ENCODE assay signal across 8 mouse cellular contexts in the genomic region with DNA sequence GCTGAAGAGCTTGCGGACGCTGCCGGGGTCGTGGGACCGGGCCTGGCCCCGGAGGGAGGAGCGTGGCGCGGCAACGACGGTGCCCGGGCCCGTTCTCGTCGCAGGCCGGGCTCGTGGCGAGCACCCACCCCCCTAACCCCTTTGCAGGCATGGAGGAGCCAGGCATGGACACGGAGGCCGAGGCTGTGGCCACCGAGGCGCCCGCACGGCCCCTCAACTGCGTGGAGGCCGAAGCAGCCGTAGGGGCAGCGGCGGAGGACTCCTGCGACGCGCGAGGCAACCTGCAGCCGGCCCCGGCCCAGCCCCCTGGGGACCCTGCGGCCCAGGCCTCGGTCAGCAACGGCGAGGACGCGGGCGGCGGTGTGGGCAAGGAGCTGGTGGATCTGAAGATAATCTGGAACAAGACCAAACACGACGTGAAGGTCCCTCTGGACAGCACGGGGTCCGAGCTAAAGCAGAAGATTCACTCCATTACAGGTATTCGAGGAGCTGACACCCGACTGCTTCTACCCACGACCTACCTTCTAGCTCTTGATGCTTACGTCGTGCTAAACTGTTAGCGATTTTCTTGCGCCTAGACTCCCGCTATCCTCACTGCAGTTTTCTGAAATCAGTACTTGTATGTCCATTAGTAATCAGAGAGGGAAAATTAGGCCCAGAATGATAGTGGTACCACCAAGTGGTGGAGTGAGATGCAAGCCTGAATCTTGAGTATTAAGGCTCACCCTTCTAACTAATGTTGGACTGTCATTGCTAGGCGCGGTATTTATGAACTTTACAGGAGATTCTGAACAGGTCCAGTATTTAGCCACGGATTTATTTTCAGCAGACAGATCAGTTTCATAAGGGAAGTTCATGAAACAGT. TPM values are rescaled to one million over a fixed set of nuclear protein-coding genes. Genes with fewer than 3 reads are reported as not detected.
A peak's percentile ranks its signal among the peaks of the same experiment; 100 is the strongest.
DNase-seq lines count a peak whose midpoint lies in the region; ATAC-seq and TF ChIP-seq lines count a peak whose summit lies in the region.

No protein-coding gene starts in this region.

- no peaks in the 10 kb centered on the region for H3K27me3 ChIP-seq in erythroblast, embryonic 14.5 days (ENCODE audit: control insufficient read depth)
- no peaks in the 10 kb centered on the region for H3K27me3 ChIP-seq in thymus, adult 2 months (ENCODE audit: control insufficient read depth, insufficient read depth, low read length)
- no peaks in the 10 kb centered on the region for H3K27me3 ChIP-seq in forebrain, embryonic 14.5 days (replicated peaks; ENCODE audit: control insufficient read depth, insufficient read depth, low read length)
- no peaks in the 10 kb centered on the region for H3K27me3 ChIP-seq in kidney, postnatal 0 days (ENCODE audit: insufficient read depth, low read length)
- no peaks in the 10 kb centered on the region for H3K27me3 ChIP-seq in midbrain, embryonic 15.5 days (replicated peaks)

- peak overlapping the region; percentile 94 for H3K4me3 ChIP-seq in erythroblast, embryonic 14.5 days (replicated peaks)
- H3K4me3 ChIP-seq in thymus, adult 2 months (ENCODE audit: control insufficient read depth, insufficient read depth, low read length) = peak overlapping the region; percentile 66
- H3K4me3 ChIP-seq in forebrain, embryonic 14.5 days (ENCODE audit: low read depth, low read length) = peak overlapping the region; percentile 100
- peak overlapping the region; percentile 97 for H3K4me3 ChIP-seq in kidney, postnatal 0 days (replicated peaks; ENCODE audit: low read depth, low read length)
- H3K4me3 ChIP-seq in midbrain, embryonic 15.5 days = peak overlapping the region; percentile 97

- DNase-seq in thymus, adult 2 months = no peak
- no peak for DNase-seq in thymus, adult 18-20 months
- peak; percentile 8 for DNase-seq in forebrain, embryonic 14.5 days (ENCODE audit: low spot score)
- peak; percentile 68 for DNase-seq in kidney, postnatal 0 days (ENCODE audit: low spot score)
- no peak for DNase-seq in ovary, postnatal 10 days (ENCODE audit: low spot score)

- ATAC-seq in erythroblast, adult 5-6 weeks (replicated peaks; ENCODE audit: low FRiP score, poor library complexity, severe bottlenecking) = no peak
- peak; percentile 32 for ATAC-seq in forebrain, embryonic 14.5 days
- ATAC-seq in kidney, postnatal 0 days (replicated peaks; ENCODE audit: low FRiP score, low read depth) = no peak; the same call in 1 of the 2 replicates
- peak; percentile 66 for ATAC-seq in midbrain, embryonic 15.5 days (replicated peaks)

- H3K9me3 ChIP-seq in erythroblast, embryonic 14.5 days (ENCODE audit: control insufficient read depth, low read length) = no peaks in the 10 kb centered on the region
- no peaks in the 10 kb centered on the region for H3K9me3 ChIP-seq in forebrain, embryonic 14.5 days (replicated peaks; ENCODE audit: control insufficient read depth, low read length)
- H3K9me3 ChIP-seq in kidney, postnatal 0 days (replicated peaks; ENCODE audit: low read length) = no peaks in the 10 kb centered on the region
- H3K9me3 ChIP-seq in midbrain, embryonic 15.5 days = no peaks in the 10 kb centered on the region

- H3K4me2 ChIP-seq in forebrain, embryonic 14.5 days (ENCODE audit: low read length) = peak overlapping the region; percentile 68
- peak overlapping the region; percentile 68 for H3K4me2 ChIP-seq in kidney, postnatal 0 days (ENCODE audit: low read length)
- H3K4me2 ChIP-seq in midbrain, embryonic 15.5 days = peak overlapping the region; percentile 82

- WGBS in thymus, adult 2 months = 1% methylated on average over 58 of the region's 58 CpGs
- 2% methylated on average over 56 of the region's 58 CpGs for WGBS in forebrain, embryonic 14.5 days
- under 1% methylated on average over 57 of the region's 58 CpGs for WGBS in kidney, postnatal 0 days
- WGBS in midbrain, embryonic 15.5 days = 2% methylated on average over 56 of the region's 58 CpGs

- H3K27ac ChIP-seq in thymus, adult 2 months (ENCODE audit: control insufficient read depth, insufficient read depth, low read length) = no peak overlapping the region
- H3K27ac ChIP-seq in forebrain, embryonic 14.5 days (ENCODE audit: low read depth, low read length) = peak overlapping the region; percentile 95
- peak overlapping the region; percentile 94 for H3K27ac ChIP-seq in kidney, postnatal 0 days
- peak overlapping the region; percentile 98 for H3K27ac ChIP-seq in midbrain, embryonic 15.5 days

- no peak for TF ChIP-seq POLR2A in thymus, adult 2 months (IDR thresholded peaks at IDR 0.05; ENCODE audit: control insufficient read depth, extremely low read depth, insufficient read depth, low read length, poor library complexity)

- H3K9ac ChIP-seq in forebrain, embryonic 14.5 days (ENCODE audit: low read length) = peak overlapping the region; percentile 93
- H3K9ac ChIP-seq in kidney, postnatal 0 days (ENCODE audit: low read depth, low read length) = peak overlapping the region; percentile 92
- H3K9ac ChIP-seq in midbrain, embryonic 15.5 days = peak overlapping the region; percentile 95

- peaks cover 37% of the 10 kb centered on the region for H3K4me1 ChIP-seq in erythroblast, embryonic 14.5 days (ENCODE audit: control insufficient read depth)
- H3K4me1 ChIP-seq in thymus, adult 2 months (replicated peaks; ENCODE audit: control insufficient read depth, insufficient read depth, low read length) = peaks cover 3% of the 10 kb centered on the region
- peaks cover 10% of the 10 kb centered on the region for H3K4me1 ChIP-seq in forebrain, embryonic 14.5 days (ENCODE audit: control insufficient read depth, insufficient read depth, low read length)
- peaks cover 4% of the 10 kb centered on the region for H3K4me1 ChIP-seq in kidney, postnatal 0 days (replicated peaks; ENCODE audit: insufficient read depth, low read length)
- H3K4me1 ChIP-seq in midbrain, embryonic 15.5 days = peaks cover 42% of the 10 kb centered on the region

- no peak for TF ChIP-seq CTCF in thymus, adult 2 months (IDR thresholded peaks at IDR 0.05; ENCODE audit: borderline replicate concordance, control insufficient read depth, extremely low read depth, insufficient read depth, low read length, poor library complexity)
- peak; percentile 57 for TF ChIP-seq CTCF in kidney, postnatal 0 days (IDR thresholded peaks at IDR 0.05; ENCODE audit: low read depth)

- peaks cover 34% of the 10 kb centered on the region for H3K36me3 ChIP-seq in erythroblast, embryonic 14.5 days (ENCODE audit: control insufficient read depth)
- peaks cover 14% of the 10 kb centered on the region for H3K36me3 ChIP-seq in thymus, adult 2 months (ENCODE audit: control insufficient read depth, insufficient read depth, low read length)
- peaks cover 43% of the 10 kb centered on the region for H3K36me3 ChIP-seq in forebrain, embryonic 14.5 days (ENCODE audit: control insufficient read depth, insufficient read depth, low read length)
- peaks cover 27% of the 10 kb centered on the region; the same call in 1 of the 2 replicates for H3K36me3 ChIP-seq in kidney, postnatal 0 days (ENCODE audit: insufficient read depth, low read length)
- peaks cover 22% of the 10 kb centered on the region for H3K36me3 ChIP-seq in midbrain, embryonic 15.5 days (replicated peaks)

RNA-seq across cellular contexts. Expression of a gene that starts 0.7 kb away (rescaled TPM):
- 0.10 and 0.21 TPM in 2 replicates for polyA plus RNA-seq in erythroblast, embryonic 14.5 days (2012)
- total RNA-seq in erythroblast, adult 5-6 weeks (2015; ENCODE audit: low replicate concordance) = 0.42 TPM in 1 of 2 replicates, not detected in the other
- total RNA-seq in erythroblast, adult 5-6 weeks (2017; ENCODE audit: low replicate concordance) = 0.43 and 0.56 TPM in 2 replicates
- polyA plus RNA-seq in thymus, adult 2 months (2012; rRNA removed) = 9.6 and 10.5 TPM in 2 replicates
- polyA plus RNA-seq in forebrain, embryonic 14.5 days (2014; fragmentation: Nextera tagmentation; extraction: Ambion mirVana) = 11.8 TPM in 2 replicates
- 14.6 and 14.8 TPM in 2 replicates for polyA plus RNA-seq in kidney, postnatal 0 days (2015; fragmentation: Nextera tagmentation; extraction: Ambion mirVana)
- polyA plus RNA-seq in midbrain, embryonic 15.5 days (2015; fragmentation: Nextera tagmentation; extraction: Ambion mirVana) = 9.2 and 10.7 TPM in 2 replicates

RNA-seq across cellular contexts. Expression of a gene that starts 0.8 kb away (rescaled TPM):
- polyA plus RNA-seq in erythroblast, embryonic 14.5 days (2012) = 0.71 and 0.78 TPM in 2 replicates
- total RNA-seq in erythroblast, adult 5-6 weeks (2015; ENCODE audit: low replicate concordance) = 6.7 and 9.8 TPM in 2 replicates
- 5.5 and 7.7 TPM in 2 replicates for total RNA-seq in erythroblast, adult 5-6 weeks (2017; ENCODE audit: low replicate concordance)
- polyA plus RNA-seq in thymus, adult 2 months (2012; rRNA removed) = 34.3 and 35.1 TPM in 2 replicates
- 69.9 and 76.5 TPM in 2 replicates for polyA plus RNA-seq in forebrain, embryonic 14.5 days (2014; fragmentation: Nextera tagmentation; extraction: Ambion mirVana)
- polyA plus RNA-seq in kidney, postnatal 0 days (2015; fragmentation: Nextera tagmentation; extraction: Ambion mirVana) = 40.8 and 42.1 TPM in 2 replicates
- polyA plus RNA-seq in midbrain, embryonic 15.5 days (2015; fragmentation: Nextera tagmentation; extraction: Ambion mirVana) = 81.4 and 85.3 TPM in 2 replicates

RNA-seq across cellular contexts. Expression of a gene that starts 33.9 kb away (rescaled TPM):
- 79.8 and 110 TPM in 2 replicates for polyA plus RNA-seq in erythroblast, embryonic 14.5 days (2012)
- 69.2 and 72.3 TPM in 2 replicates for total RNA-seq in erythroblast, adult 5-6 weeks (2015; ENCODE audit: low replicate concordance)
- total RNA-seq in erythroblast, adult 5-6 weeks (2017; ENCODE audit: low replicate concordance) = 16.9 and 27.0 TPM in 2 replicates
- polyA plus RNA-seq in thymus, adult 2 months (2012; rRNA removed) = 361 and 467 TPM in 2 replicates
- polyA plus RNA-seq in forebrain, embryonic 14.5 days (2014; fragmentation: Nextera tagmentation; extraction: Ambion mirVana) = 510 and 563 TPM in 2 replicates
- polyA plus RNA-seq in kidney, postnatal 0 days (2015; fragmentation: Nextera tagmentation; extraction: Ambion mirVana) = 975 and 1,004 TPM in 2 replicates
- 588 and 603 TPM in 2 replicates for polyA plus RNA-seq in midbrain, embryonic 15.5 days (2015; fragmentation: Nextera tagmentation; extraction: Ambion mirVana)

RNA-seq across cellular contexts. Expression of a gene that starts 46.7 kb away (rescaled TPM):
- polyA plus RNA-seq in erythroblast, embryonic 14.5 days (2012) = 2.7 and 2.9 TPM in 2 replicates
- 3.6 and 5.4 TPM in 2 replicates for total RNA-seq in erythroblast, adult 5-6 weeks (2015; ENCODE audit: low replicate concordance)
- total RNA-seq in erythroblast, adult 5-6 weeks (2017; ENCODE audit: low replicate concordance) = 3.2 and 5.2 TPM in 2 replicates
- 35.4 and 51.1 TPM in 2 replicates for polyA plus RNA-seq in thymus, adult 2 months (2012; rRNA removed)
- 28.0 and 32.1 TPM in 2 replicates for polyA plus RNA-seq in forebrain, embryonic 14.5 days (2014; fragmentation: Nextera tagmentation; extraction: Ambion mirVana)
- 55.5 and 61.1 TPM in 2 replicates for polyA plus RNA-seq in kidney, postnatal 0 days (2015; fragmentation: Nextera tagmentation; extraction: Ambion mirVana)
- 59.0 and 63.7 TPM in 2 replicates for polyA plus RNA-seq in midbrain, embryonic 15.5 days (2015; fragmentation: Nextera tagmentation; extraction: Ambion mirVana)

Comparison
In these comparisons a context has a peak if more than half of its experiments do, and no peak if none do; other contexts are left out.
1. ATAC-seq: peak in forebrain, embryonic 14.5 days (single experiment) and midbrain, embryonic 15.5 days (single experiment); none in erythroblast, adult 5-6 weeks (single experiment) and kidney, postnatal 0 days (single experiment).
2. DNase-seq: peak in forebrain, embryonic 14.5 days (single experiment) and kidney, postnatal 0 days (single experiment); none in thymus, adult 2 months (single experiment), thymus, adult 18-20 months (0 of 2) and ovary, postnatal 10 days (single experiment).
3. RNA of a gene that starts 0.8 kb away (polyA plus RNA-seq): 81.4 to 85.3 TPM in midbrain, embryonic 15.5 days, 69.9 to 76.5 TPM in forebrain, embryonic 14.5 days, 40.8 to 42.1 TPM in kidney, postnatal 0 days and 34.3 to 35.1 TPM in thymus, adult 2 months; 0.71 to 0.78 TPM in erythroblast, embryonic 14.5 days; every median in the first group is over 10 times any median in the second.
4. Peak in every context shown above with its lines, with median percentiles within 50 percentile points of each other: H3K4me3 ChIP-seq, H3K4me2 ChIP-seq and H3K9ac ChIP-seq.